Mouse (Mus musculus) CH12.LX (cell line): ENCODE results near the gene Pip5k1a. TPM values are rescaled to one million over a fixed set of nuclear protein-coding genes. Genes with fewer than 3 reads are reported as not detected.

Source experiments
- DNase-seq: peaks from one replicate; pipeline ENCODE4 v3.0.0-alpha.2; 2013; ENCODE audit errors: extremely low read depth
- H3K27ac ChIP-seq: 2 replicates; pipeline ENCODE4 v1.5.1; 2012; ENCODE audit warnings: low read depth, mild to moderate bottlenecking, control low read depth, moderate library complexity; ENCODE audit not compliant: insufficient read depth
- H3K27me3 ChIP-seq: replicated peaks from 2 replicates; pipeline ENCODE3; 2012; ENCODE audit warnings: inconsistent platforms
- H3K36me3 ChIP-seq, 2 experiments: replicated peaks in 1 of 2; 2 replicates each; pipeline versions ENCODE3 to v1.6.1; 2012; ENCODE audit warnings: inconsistent platforms in 1 of 2, low read length in 1 of 2, mild to moderate bottlenecking in 1 of 2, mixed read lengths in 1 of 2, moderate library complexity in 1 of 2; ENCODE audit not compliant: control insufficient read depth in 1 of 2, insufficient read depth in 1 of 2
- H3K4me1 ChIP-seq, 2 experiments: 2 replicates each; pipeline ENCODE4 v1.6.1; 2012; ENCODE audit warnings: inconsistent platforms in 1 of 2, moderate library complexity in 1 of 2; ENCODE audit not compliant: insufficient read depth in 2 of 2, control insufficient read depth in 1 of 2
- H3K4me2 ChIP-seq: 2 replicates; pipeline ENCODE4 v1.6.1; 2012; ENCODE audit warnings: low read depth, mild to moderate bottlenecking, control low read depth; ENCODE audit not compliant: poor library complexity, insufficient read depth, severe bottlenecking
- H3K4me3 ChIP-seq, 3 experiments: fragments of 150-350 bp in 1 of 3; sonication (generic) in 1 of 3; replicated peaks in 1 of 3; 2 replicates each; pipeline versions ENCODE3 to v1.5.1; 2011 to 2012; ENCODE audit warnings: low read depth in 2 of 3, low read length in 2 of 3, mild to moderate bottlenecking in 2 of 3, moderate library complexity in 2 of 3, control low read depth in 1 of 3, improper control_type of control experiment in 1 of 3, inconsistent platforms in 1 of 3, mixed read lengths in 1 of 3; ENCODE audit not compliant: poor library complexity in 1 of 3
- H3K79me2 ChIP-seq: replicated peaks from 2 replicates; pipeline ENCODE4 v1.6.1; 2012; ENCODE audit warnings: mild to moderate bottlenecking, moderate library complexity; ENCODE audit not compliant: control insufficient read depth, poor library complexity, insufficient read depth, severe bottlenecking; ENCODE audit errors: extremely low read depth
- H3K9ac ChIP-seq: 2 replicates; pipeline ENCODE4 v1.6.1; 2012; ENCODE audit warnings: low read depth, mild to moderate bottlenecking, control low read depth, moderate library complexity; ENCODE audit not compliant: insufficient read depth
- H3K9me3 ChIP-seq: replicated peaks from 2 replicates; pipeline ENCODE3; 2012; ENCODE audit warnings: low read length, inconsistent platforms, mixed read lengths
- BHLHE40 ChIP-seq: IDR thresholded peaks from 2 replicates; pipeline ENCODE4 v1.6.1; 2011; ENCODE audit warnings: mild to moderate bottlenecking, low read depth, low read length, improper control_type of control experiment
- CHD1 ChIP-seq: IDR thresholded peaks from 2 replicates; pipeline ENCODE4 v1.6.1; 2012; ENCODE audit warnings: low read depth, low read length, improper control_type of control experiment, inconsistent platforms
- CHD2 ChIP-seq: IDR thresholded peaks from 2 replicates; pipeline ENCODE4 v1.6.1; 2011; ENCODE audit warnings: low read length, improper control_type of control experiment
- CTCF ChIP-seq, 2 experiments: IDR thresholded peaks in 1 of 2; conservative IDR thresholded peaks in 1 of 2; 2 replicates each; pipeline ENCODE4 v1.5.1; 2011 to 2012; ENCODE audit warnings: low read depth in 2 of 2, low read length in 2 of 2, improper control_type of control experiment in 1 of 2, inconsistent platforms in 1 of 2, mild to moderate bottlenecking in 1 of 2, moderate library complexity in 1 of 2
- E2F4 ChIP-seq: IDR thresholded peaks from 2 replicates; pipeline ENCODE4 v1.6.1; 2011; ENCODE audit warnings: low read depth, low read length, improper control_type of control experiment; ENCODE audit not compliant: insufficient replicate concordance
- ELF1 ChIP-seq: IDR thresholded peaks from 2 replicates; pipeline ENCODE4 v1.6.1; 2014; ENCODE audit warnings: low read depth, mild to moderate bottlenecking, inconsistent platforms, low read length, improper control_type of control experiment
- ETS1 ChIP-seq: conservative IDR thresholded peaks from 2 replicates; pipeline ENCODE4 v1.6.1; 2012; ENCODE audit warnings: low read depth, mild to moderate bottlenecking, inconsistent platforms, low read length, improper control_type of control experiment, moderate library complexity
- GABPA ChIP-seq: IDR thresholded peaks from 2 replicates; pipeline ENCODE4 v1.6.1; 2012; ENCODE audit warnings: low read depth, low read length, improper control_type of control experiment, inconsistent platforms; ENCODE audit not compliant: insufficient replicate concordance
- HCFC1 ChIP-seq: IDR thresholded peaks from 2 replicates; pipeline ENCODE4 v1.6.1; 2012; ENCODE audit warnings: low read depth, mild to moderate bottlenecking, inconsistent platforms, low read length, improper control_type of control experiment
- IRF4 ChIP-seq: IDR thresholded peaks from 2 replicates; pipeline ENCODE4 v1.6.1; 2014; ENCODE audit warnings: low read depth, mild to moderate bottlenecking, inconsistent platforms, low read length, improper control_type of control experiment
- JUND ChIP-seq: conservative IDR thresholded peaks from 2 replicates; pipeline ENCODE4 v1.6.1; 2011; ENCODE audit warnings: low read depth, low read length, improper control_type of control experiment
- KAT2A ChIP-seq: IDR thresholded peaks from 2 replicates; pipeline ENCODE4 v1.6.1; 2012; ENCODE audit warnings: low read length, improper control_type of control experiment, inconsistent platforms; ENCODE audit not compliant: insufficient replicate concordance
- MAFK ChIP-seq: IDR thresholded peaks from 2 replicates; pipeline ENCODE4 v1.6.1; 2011; ENCODE audit warnings: low read length, improper control_type of control experiment; ENCODE audit not compliant: insufficient replicate concordance
- MAX ChIP-seq: IDR thresholded peaks from 2 replicates; pipeline ENCODE4 v1.6.1; 2011; ENCODE audit warnings: low read length, improper control_type of control experiment
- MAZ ChIP-seq: IDR thresholded peaks from 2 replicates; pipeline ENCODE4 v1.6.1; 2012; ENCODE audit warnings: low read depth, mild to moderate bottlenecking, inconsistent platforms, low read length, improper control_type of control experiment, moderate library complexity
- MEF2A ChIP-seq: IDR thresholded peaks from 2 replicates; pipeline ENCODE4 v1.6.1; 2014; ENCODE audit warnings: low read depth, mild to moderate bottlenecking, inconsistent platforms, low read length, improper control_type of control experiment, borderline replicate concordance
- MXI1 ChIP-seq: IDR thresholded peaks from 2 replicates; pipeline ENCODE4 v1.6.1; 2011; ENCODE audit warnings: mild to moderate bottlenecking, low read depth, low read length, improper control_type of control experiment
- MYC ChIP-seq: IDR thresholded peaks from 2 replicates; pipeline ENCODE4 v1.6.1; 2011; ENCODE audit warnings: low read depth, mild to moderate bottlenecking, improper control_type of control experiment, low read length
- PAX5 ChIP-seq: IDR thresholded peaks from 2 replicates; pipeline ENCODE4 v1.6.1; 2012; ENCODE audit warnings: low read length, inconsistent platforms, mixed read lengths
- POLR2AphosphoS2 ChIP-seq: IDR thresholded peaks from 2 replicates; pipeline ENCODE4 v1.6.1; 2011; ENCODE audit warnings: low read depth, low read length, improper control_type of control experiment
- RCOR1 ChIP-seq: conservative IDR thresholded peaks from 2 replicates; pipeline ENCODE4 v1.6.1; 2012; ENCODE audit warnings: low read depth, mild to moderate bottlenecking, inconsistent platforms, low read length, improper control_type of control experiment
- TBP ChIP-seq: conservative IDR thresholded peaks from 2 replicates; pipeline ENCODE4 v1.6.1; 2011; ENCODE audit warnings: low read depth, low read length, improper control_type of control experiment
- TCF12 ChIP-seq: IDR thresholded peaks from 2 replicates; pipeline ENCODE4 v1.6.1; 2014; ENCODE audit warnings: low read depth, mild to moderate bottlenecking, inconsistent platforms, low read length, improper control_type of control experiment
- USF1 ChIP-seq: IDR thresholded peaks from 2 replicates; pipeline ENCODE4 v1.6.1; 2014; ENCODE audit warnings: low read depth, mild to moderate bottlenecking, inconsistent platforms, low read length, improper control_type of control experiment
- ZC3H11A ChIP-seq: IDR thresholded peaks from 2 replicates; pipeline ENCODE4 v1.6.1; 2012; ENCODE audit warnings: low read depth, mild to moderate bottlenecking, inconsistent platforms, low read length, improper control_type of control experiment
- ZMIZ1 ChIP-seq: IDR thresholded peaks from 2 replicates; pipeline ENCODE4 v1.6.1; 2012; ENCODE audit warnings: low read depth, mild to moderate bottlenecking, inconsistent platforms, low read length, improper control_type of control experiment
- dilution Hi-C: fragments of 300-500 bp; cut with MboI; formaldehyde crosslinking; loops from 2 replicates; pipeline ENCODE4 v1.14.3; 2020; ENCODE audit warnings: low sequenced_read_pairs; ENCODE audit not compliant: extremely low pct_unique_long_range_greater_than_20kb, extremely low pct_ligation_motif_present
- in situ Hi-C: fragments of 300-500 bp; cut with MboI; formaldehyde crosslinking; loops from 3 replicates; pipeline ENCODE4 v1.14.3; 2019; ENCODE audit warnings: low sequenced_read_pairs, low pct_ligation_motif_present, low pct_unique_long_range_greater_than_20kb, mixed read lengths
- polyA plus RNA-seq: library from polyadenylated mRNA; unstranded; fragments of >175 nt; gene quantifications from 2 replicates; pipeline ENCODE4 v1.2.1, GENCODE M21; 2012; ENCODE audit warnings: low read depth; ENCODE audit not compliant: insufficient read length
- total RNA-seq, 2 experiments: library from RNA; depleted of rRNA; stranded (reverse); fragments of 300-350 nt in 1 of 2; fragments of >200 nt in 1 of 2; gene quantifications; 2 replicates each; pipeline ENCODE4 v1.2.3; 2012 to 2014

Pip5k1a gene
- total and polyA plus RNA-seq, 3 experiments = 21.5 to 35.8 (median 34.1) TPM

DNA sequence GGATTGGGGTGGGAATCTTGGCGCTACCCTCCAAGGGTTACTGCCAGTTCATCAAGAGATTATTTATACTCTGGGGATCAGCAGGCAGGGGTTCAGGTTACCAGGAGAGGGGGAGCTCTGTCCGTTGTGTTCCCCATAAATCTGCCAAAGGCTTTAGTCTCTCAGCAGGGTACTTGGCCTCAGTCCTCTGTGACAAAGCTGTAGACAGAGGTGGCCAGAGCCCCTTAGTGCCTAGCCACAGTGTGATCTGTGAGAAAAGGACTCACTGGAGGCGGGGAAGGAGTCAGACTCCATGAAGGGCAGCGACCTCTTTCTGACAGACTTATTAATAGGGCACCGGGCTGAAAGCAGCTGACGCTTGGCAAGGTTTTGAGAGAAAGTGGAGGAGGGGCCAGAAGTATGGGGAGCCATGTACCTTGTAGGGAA is 22.5 kb upstream of the Pip5k1a start:
- H3K27ac ChIP-seq = no peak overlapping the region
- TF ChIP-seq MEF2A (no peak), RCOR1 (no peak), MXI1 (no peak), USF1 (no peak), JUND (no peak), GABPA (no peak), MAX (no peak), ZMIZ1 (no peak), MAFK (no peak), ETS1 (no peak), IRF4 (no peak), CHD2 (no peak), TCF12 (no peak), CHD1 (no peak), TBP (no peak), ZC3H11A (no peak), MYC (no peak), MAZ (no peak), E2F4 (no peak), KAT2A (no peak)
- no peaks in the 10 kb centered on the region for H3K79me2 ChIP-seq
- no peaks in the 10 kb centered on the region for H3K27me3 ChIP-seq
- peaks cover 3% of the 10 kb centered on the region for H3K9me3 ChIP-seq
- no peak overlapping the region for H3K9ac ChIP-seq
- no peak overlapping the region for H3K4me3 ChIP-seq
- H3K36me3 ChIP-seq = peaks cover 21 to 66% of the 10 kb centered on the region in 2 experiments
- no peak for DNase-seq
- dilution Hi-C loops (no loop called here), in situ Hi-C loops (no loop called here)
- H3K4me2 ChIP-seq = no peak overlapping the region
- H3K4me1 ChIP-seq = peaks cover 4 to 6% of the 10 kb centered on the region in 2 experiments; a peak in 2 of 4 replicates

DNA sequence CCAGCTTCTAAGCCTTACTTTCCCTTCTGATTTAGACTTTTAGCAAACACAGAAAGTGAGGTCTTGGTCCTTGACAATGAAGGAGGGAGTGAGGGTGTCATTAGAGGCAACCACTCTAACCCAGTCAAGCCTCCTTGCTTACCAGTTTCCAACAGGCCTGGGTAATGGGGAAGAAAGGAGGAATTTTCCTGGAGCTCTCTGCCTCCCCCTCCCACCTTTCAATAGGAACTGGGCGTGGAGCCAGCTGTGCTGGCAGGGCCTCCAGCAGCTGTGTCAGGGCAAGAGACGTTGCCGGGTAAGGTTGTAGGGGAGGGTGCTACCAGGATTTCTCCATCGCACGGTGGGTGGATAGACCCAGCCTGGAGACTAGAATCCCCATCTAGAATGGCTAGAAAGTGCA is 18.2 kb upstream of the Pip5k1a start:
- TF ChIP-seq MXI1 (no peak), TCF12 (no peak), MAFK (no peak), POLR2AphosphoS2 (no peak), CHD2 (no peak), CTCF (conservative IDR thresholded peaks at IDR 0.05 in 1 of 2, IDR thresholded peaks at IDR 0.05 in 1 of 2; ENCODE audit: low read depth in 2 of 2, low read length in 2 of 2) (no peak), MYC (no peak), KAT2A (no peak), RCOR1 (no peak), BHLHE40 (no peak), HCFC1 (no peak), TBP (no peak), ELF1 (no peak), PAX5 (no peak), MAX (no peak)
- in situ Hi-C loops (no loop called here), dilution Hi-C loops (no loop called here)
- Histone ChIP-seq H3K9me3 (no peaks in the 10 kb centered on the region), H3K4me3 (no peak overlapping the region), H3K4me2 (no peak overlapping the region), H3K27me3 (no peaks in the 10 kb centered on the region), H3K79me2 (no peaks in the 10 kb centered on the region), H3K4me1 (no peaks in the 10 kb centered on the region), H3K9ac (no peak overlapping the region), H3K36me3 (peaks cover 38 to 76% of the 10 kb centered on the region in 2 experiments), H3K27ac (no peak overlapping the region)
- no peak for DNase-seq
